Mouse (Mus musculus) brain, embryonic 14.5 days (tissue): ENCODE measurements around the gene Tmbim1. TPM values are rescaled to one million over a fixed set of nuclear protein-coding genes. Genes with fewer than 3 reads are reported as not detected.
"Not testable (repeated sequence)": the region's sequence is repeated elsewhere in the genome, so short reads cannot be mapped to it uniquely, and the experiment has no call there.

Experiments used
- DNase-seq: peaks from one replicate; pipeline ENCODE4 v3.0.0-alpha.2; 2011; ENCODE audit warnings: low read depth
- CTCF ChIP-seq: fragments of 200-500 bp; IDR thresholded peaks from 2 replicates; pipeline ENCODE4 v1.5.1; 2012; ENCODE audit warnings: inconsistent platforms, mild to moderate bottlenecking, moderate library complexity, borderline replicate concordance; ENCODE audit not compliant: insufficient read depth, insufficient read length; ENCODE audit errors: extremely low read depth
- POLR2A ChIP-seq: fragments of 200-500 bp; IDR thresholded peaks from 2 replicates; pipeline ENCODE4 v1.6.1; 2012; ENCODE audit warnings: mild to moderate bottlenecking, inconsistent platforms, borderline replicate concordance; ENCODE audit not compliant: poor library complexity, insufficient read depth, insufficient read length, severe bottlenecking; ENCODE audit errors: extremely low read depth
- polyA plus RNA-seq: library from polyadenylated mRNA; depleted of rRNA; stranded (reverse); fragments of >200 nt; gene quantifications from 2 replicates; pipeline ENCODE4 v1.2.3, GENCODE M21; 2012; rRNA removed

The Tmbim1 gene
- 6.6 and 7.3 TPM in 2 replicates for polyA plus RNA-seq

GRCm38 (mm10) chr1:74305522-74305921 lies at the start of gene Tmbim1:
Gene Tmbim1, minus strand, starts transcription at chr1:74305622.
- no peak for TF ChIP-seq CTCF
- TF ChIP-seq POLR2A, result no peak
- DNase-seq, result no peak

- TF ChIP-seq POLR2A (no peak), CTCF (no peak)
- DNase-seq, result no peak
These were observed 48.2 kb upstream of the Tmbim1 start for GRCm38 (mm10) chr1:74353453-74354229.

- TF ChIP-seq CTCF, result no peak
- TF ChIP-seq POLR2A, result no peak
- no peak for DNase-seq
These were observed 47.2 kb upstream of the Tmbim1 start for GRCm38 (mm10) chr1:74352532-74353096.

GRCm38 (mm10) chr1:74351185-74351769 lies 45.9 kb upstream of the Tmbim1 start:
- TF ChIP-seq POLR2A (no peak), CTCF (no peak)
- DNase-seq, result no peak

GRCm38 (mm10) chr1:74344163-74344916 lies 38.9 kb upstream of the Tmbim1 start:
- TF ChIP-seq CTCF (no peak), POLR2A (no peak)
- DNase-seq, result no peak

GRCm38 (mm10) chr1:74343161-74343560 lies 37.7 kb upstream of the Tmbim1 start:
- DNase-seq, result no peak
- no peak for TF ChIP-seq POLR2A
- no peak for TF ChIP-seq CTCF

- no peak for TF ChIP-seq CTCF
- TF ChIP-seq POLR2A, result no peak
- no peak for DNase-seq
These were observed 36.9 kb upstream of the Tmbim1 start for GRCm38 (mm10) chr1:74342308-74342707.

- DNase-seq, result no peak
- no peak for TF ChIP-seq POLR2A
- no peak for TF ChIP-seq CTCF
These were observed 36.5 kb upstream of the Tmbim1 start for GRCm38 (mm10) chr1:74341898-74342297.

GRCm38 (mm10) chr1:74340992-74341391 lies 35.6 kb upstream of the Tmbim1 start:
- DNase-seq, result not testable (repeated sequence)

- peak; percentile 51 for DNase-seq
- TF ChIP-seq POLR2A, result no peak
- no peak for TF ChIP-seq CTCF
These were observed 34.9 kb upstream of the Tmbim1 start for GRCm38 (mm10) chr1:74340361-74340764.

- no peak for DNase-seq
- no peak for TF ChIP-seq CTCF
- no peak for TF ChIP-seq POLR2A
These were observed 34.5 kb upstream of the Tmbim1 start for GRCm38 (mm10) chr1:74339917-74340316.
